Mouse (Mus musculus) E14TG2a.4 (cell line): ENCODE measurements around the gene Tbc1d4.

Experiments
- CTCF ChIP-seq: conservative IDR thresholded peaks from 2 replicates; pipeline ENCODE4 v1.5.1; 2014; ENCODE audit warnings: low read length
- NANOG ChIP-seq: IDR thresholded peaks from 2 replicates; pipeline ENCODE4 v1.6.1; 2014; ENCODE audit warnings: borderline replicate concordance, low read length, mixed read lengths
- POU5F1 ChIP-seq: IDR thresholded peaks from 2 replicates; pipeline ENCODE4 v1.6.1; 2014; ENCODE audit warnings: low read length, borderline replicate concordance

GRCm38 (mm10) chr14:101597096-101597715 lies 11.8 kb downstream of the Tbc1d4 start:
- TF ChIP-seq CTCF (no peak), POU5F1 (no peak), NANOG (no peak)
